Mouse (Mus musculus) cerebellum, adult 18-20 months (tissue): ENCODE data around the gene Slc5a4b.
"Not testable (repeated sequence)": the region's sequence is repeated elsewhere in the genome, so short reads cannot be mapped to it uniquely, and the experiment has no call there.

Experiments used
- DNase-seq, 2 experiments: peaks; one replicate each; pipeline ENCODE4 v3.0.0; 2021

Slc5a4b gene

DNA sequence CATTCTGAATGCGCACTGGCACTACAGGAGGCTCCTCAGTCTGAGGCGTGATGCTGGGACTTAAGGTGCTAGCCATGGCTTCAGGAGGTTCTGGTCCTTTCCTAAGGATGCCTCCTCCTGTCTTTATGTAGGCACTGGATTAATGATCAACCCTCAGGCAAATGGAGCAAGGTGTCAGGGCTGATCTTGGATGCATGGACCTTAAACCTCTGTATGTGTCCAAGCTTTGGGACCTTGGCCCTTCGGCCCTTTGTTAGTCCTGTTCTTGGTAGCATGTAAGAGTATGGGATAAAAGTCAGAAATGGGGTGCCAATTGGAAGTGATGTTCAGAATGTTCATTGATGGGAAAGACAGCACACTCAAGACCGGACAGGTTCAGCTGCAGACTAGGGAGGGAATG, at the start of gene Slc5a4b:
Slc5a4b (minus strand) TSS at position 101 of the 400 bp plus-strand sequence.
- DNase-seq, result no peak

DNA sequence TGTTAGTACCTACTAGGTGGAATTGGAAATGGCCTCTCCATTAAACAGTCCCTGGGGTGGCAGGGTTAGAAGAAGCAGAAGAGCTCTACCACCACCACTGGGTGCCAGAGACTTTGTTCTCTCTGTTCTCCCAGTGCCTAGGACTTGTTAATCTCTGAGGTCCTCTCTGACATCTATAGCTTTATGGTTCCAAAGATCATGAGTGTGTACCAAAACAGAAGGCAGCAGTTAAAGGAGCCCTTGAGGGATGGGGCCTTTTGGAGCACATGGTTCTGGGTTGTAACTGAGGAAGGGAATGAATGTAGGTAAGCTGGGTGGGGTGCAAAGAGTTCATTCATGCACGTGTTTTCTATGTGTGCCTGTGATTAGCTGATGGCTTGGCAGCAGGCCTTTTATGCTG, 47.2 kb upstream of the Slc5a4b start:
- no peak for DNase-seq

DNA sequence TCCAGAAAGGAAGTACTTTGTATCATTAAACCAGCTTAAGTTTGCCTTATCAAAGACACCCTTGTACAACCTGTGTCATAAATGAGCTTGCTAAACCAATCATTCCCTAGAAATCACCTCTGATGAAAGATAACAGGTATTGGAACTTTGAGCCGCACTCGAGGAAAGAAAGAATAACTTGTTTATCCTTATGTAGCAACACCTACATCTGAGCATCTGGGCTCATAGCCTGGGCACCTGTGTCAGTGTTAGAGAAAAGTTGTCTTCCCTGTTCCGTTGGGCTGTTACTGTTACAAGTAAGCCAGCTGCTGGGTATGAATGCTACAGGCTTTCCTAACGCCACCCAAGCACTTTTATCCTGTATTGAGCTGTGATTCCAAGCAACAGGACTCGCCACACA, 46.8 kb upstream of the Slc5a4b start:
- no peak for DNase-seq

DNA sequence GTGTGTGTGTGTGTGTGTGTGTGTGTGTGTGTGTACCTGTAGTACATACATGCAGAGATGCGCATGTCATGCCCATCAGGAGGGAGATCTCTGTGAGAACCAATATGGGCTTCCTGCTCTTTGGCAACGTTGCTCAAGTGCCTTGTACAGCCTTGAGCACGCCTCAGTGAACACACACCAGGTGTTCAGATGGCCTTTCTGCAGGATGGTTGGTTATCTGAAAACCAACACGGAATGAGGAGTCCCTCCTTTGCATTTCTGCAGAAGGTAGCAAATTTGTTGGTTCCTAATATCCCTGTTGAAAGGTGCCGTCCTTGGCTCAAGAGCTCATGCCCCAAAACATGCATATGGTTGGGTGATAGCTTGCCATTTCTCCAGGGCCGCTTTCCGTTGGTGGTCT, 45.1 kb upstream of the Slc5a4b start:
- DNase-seq, result peak in 1 of 2 experiments; percentile 2

DNA sequence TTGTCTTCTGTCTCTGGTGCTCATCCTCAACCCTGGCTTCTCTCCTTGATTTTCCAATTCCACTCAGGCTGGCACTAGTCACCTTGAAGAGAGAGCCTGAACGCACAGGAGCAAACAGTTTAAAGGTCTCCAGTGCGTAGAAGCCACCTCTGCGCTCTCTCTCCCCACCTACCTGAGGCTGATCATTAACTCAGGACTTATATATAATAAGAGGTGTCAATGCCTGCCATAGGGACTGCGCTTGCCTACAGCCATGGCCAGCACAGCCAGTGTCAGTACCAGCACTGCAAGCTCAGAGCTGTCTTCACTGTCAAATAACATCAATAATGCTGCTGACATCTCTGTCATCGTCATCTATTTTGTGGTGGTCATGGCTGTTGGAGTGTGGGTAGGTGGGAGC, 36.5 kb upstream of the Slc5a4b start, which contains the start of gene Slc5a4a:
Slc5a4a (plus strand) TSS at position 174 of the 400 bp plus-strand sequence.
- no peak for DNase-seq

DNA sequence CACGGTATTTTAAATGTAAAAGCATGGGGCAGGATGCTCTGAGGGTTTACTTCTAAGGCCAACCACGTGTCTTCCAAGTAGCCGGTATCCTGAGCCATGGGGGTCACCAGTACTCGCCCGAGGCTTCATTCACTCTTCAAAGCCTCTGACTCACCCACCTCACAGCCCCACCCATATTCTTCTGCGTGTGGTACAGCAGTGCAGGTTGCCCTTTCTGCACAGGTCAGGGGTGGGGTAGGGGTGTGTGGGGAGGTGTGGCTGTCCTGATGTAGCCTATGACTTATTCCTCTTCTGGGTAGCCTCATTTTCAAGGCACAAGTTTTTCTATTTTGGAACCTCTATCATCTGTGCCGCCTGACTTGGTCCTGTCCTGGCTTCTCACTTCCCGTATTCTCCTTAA, 36.1 kb upstream of the Slc5a4b start:
- no peak for DNase-seq

DNA sequence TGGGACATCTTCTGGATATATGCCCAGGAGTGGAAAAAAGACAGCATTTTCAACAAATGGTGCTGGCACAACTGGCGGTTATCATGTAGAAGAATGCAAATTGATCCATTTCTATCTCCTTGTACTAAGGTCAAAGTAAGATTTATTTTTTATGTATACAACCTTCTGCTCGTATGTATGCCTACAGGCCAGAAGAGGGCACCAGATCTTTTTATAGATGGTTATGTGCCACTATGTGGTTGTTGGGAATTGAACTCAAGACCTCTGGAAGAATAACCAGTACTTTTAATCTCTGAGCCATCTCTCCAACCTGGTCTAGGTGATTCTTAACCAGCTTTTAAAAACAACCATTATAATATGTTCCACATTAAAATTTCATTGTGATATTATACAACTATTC, 25.6 kb upstream of the Slc5a4b start:
- DNase-seq, result no peak

DNA sequence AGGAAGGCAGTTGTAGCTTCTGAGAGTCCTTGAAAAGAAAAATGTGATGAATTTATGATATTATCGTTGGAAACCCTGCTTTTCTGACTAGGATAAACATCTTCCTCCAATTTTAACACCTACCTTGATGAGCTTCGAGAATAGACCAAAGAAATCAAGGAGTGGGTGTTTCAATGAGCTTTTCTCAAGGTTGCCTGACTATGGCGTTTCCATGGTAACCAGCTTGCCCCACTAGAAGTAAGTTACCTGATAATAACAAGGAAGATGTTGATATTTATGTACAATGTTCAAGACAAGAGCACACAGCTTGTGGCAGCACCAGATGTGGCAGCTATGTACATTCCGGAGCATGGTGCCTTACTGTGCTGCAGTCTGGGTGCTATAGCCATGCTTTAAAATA, 21.7 kb upstream of the Slc5a4b start:
- DNase-seq, result no peak

DNA sequence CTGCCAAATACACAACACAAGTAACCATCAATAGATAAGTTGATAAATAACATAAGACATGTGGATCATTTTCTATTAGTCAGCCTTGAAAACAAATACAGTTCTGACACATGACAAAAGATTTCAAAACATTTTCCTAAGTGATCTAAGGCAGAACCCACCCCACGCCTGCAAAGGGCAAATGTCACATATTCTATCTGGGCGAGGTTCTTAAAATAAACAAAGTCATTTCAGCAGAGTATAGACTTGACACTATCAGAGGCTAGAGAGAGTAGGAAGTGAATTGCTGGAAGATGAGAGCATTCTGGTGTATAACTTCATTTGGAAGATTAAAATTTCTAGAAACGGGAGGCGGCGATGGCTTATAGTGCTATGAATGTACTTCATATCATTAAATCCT, 10.7 kb upstream of the Slc5a4b start:
- DNase-seq, result no peak

DNA sequence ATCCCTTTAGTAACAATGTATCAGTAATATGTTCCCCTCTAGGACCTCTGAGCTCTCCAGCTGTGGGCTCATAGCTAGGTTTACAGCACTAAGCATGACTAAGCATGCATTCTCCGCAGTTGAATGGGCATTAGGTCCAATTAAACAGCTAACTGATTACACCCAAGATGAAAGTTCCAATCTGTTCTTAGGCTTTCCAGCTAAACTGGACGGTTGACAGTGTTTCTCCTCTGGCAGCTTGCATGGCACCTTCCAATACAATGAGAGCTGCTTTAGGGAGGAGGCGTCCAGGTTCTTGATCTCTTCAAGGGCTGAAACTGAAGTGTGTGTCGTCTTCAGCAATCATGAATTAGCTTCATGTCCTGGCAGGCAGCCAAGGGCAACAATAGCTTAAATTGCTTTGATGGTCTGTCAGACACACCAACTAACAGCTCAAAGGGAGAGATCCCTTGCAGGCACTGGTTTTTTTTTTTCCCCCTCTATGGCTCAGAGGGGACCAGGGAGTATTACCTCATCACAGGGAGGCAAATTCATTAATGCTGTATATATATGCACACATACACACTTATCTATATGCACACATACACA, 9.5 kb upstream of the Slc5a4b start:
- DNase-seq, result no peak

DNA sequence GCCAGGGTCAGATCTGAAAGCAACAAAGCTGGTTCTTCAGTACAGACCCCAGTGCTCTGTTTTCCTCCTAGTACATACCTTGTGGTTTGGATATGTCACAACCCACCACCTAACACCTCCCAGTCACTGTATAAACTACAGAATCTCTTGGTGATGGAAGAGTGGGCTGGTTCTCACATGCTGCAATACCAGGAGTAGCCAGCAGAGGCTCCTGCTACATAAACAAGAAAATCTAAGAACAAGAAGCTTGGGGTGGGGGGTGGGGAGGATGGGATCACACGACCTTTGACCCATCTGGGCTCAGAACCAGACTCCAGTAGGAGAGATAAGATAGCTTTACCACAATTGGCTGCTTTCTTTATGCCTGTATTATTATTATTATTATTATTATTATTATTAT, 8.0 kb upstream of the Slc5a4b start:
- DNase-seq, result peak in 1 of 2 experiments; percentile 5

DNA sequence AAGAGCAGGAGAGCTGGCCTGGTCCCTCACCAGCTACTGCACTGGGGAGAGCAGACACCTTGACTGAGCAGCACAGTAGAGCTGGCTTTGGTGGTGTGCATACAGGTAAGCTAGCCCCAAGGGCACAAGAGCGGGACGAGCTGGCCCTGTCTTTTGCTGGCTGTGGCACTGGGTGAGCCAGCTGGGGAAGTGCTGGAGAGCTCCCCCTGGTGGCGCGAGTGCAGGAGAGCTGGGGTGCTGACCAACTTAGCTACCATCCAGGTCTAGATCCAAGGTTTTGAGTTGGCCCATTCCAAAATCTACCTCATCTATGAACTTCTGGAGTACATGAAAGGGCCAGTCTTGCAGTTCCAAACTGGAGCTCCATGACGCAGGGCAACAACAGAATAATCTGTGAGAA, 7.2 kb upstream of the Slc5a4b start:
- DNase-seq, result peak; percentile 41 to 59

DNA sequence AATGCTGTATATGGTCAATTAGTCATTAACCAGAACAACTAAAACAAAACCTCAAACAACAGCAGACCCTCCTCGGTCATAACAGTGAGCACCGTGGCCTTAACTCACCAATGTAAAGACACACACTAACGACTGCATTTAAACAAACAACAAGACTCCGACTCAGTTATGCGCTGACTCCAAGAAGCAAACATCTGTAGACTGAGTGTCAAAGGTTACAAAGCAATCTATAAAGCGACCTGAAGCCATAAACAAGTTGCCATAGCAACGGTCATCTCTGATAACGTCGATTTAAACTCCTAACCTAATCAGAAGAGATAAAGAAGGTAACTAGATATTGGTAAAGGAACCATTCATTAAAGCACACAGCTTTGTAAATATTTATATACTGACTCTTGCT, 13.4 kb downstream of the Slc5a4b start:
- DNase-seq, result no peak

DNA sequence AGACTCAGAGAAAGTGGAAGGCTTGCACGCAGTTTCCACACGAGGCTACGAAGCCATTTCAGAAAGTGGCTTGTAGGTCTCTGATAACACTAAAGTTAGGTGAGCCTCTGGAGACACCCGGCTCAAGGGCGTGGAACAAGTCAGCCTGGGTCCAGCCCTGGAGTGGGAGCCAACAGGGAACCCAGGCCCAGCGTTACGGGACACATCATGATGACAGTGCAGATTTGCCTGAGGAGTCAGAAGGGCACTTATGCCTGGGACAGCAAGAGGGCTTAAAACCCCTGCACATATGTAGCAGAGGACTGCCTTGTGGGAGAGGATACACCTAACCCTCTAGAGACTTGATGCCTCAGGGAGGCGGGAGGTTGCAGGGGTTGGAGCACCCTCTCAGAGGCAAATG, 14.2 kb downstream of the Slc5a4b start:
- DNase-seq, result no peak

DNA sequence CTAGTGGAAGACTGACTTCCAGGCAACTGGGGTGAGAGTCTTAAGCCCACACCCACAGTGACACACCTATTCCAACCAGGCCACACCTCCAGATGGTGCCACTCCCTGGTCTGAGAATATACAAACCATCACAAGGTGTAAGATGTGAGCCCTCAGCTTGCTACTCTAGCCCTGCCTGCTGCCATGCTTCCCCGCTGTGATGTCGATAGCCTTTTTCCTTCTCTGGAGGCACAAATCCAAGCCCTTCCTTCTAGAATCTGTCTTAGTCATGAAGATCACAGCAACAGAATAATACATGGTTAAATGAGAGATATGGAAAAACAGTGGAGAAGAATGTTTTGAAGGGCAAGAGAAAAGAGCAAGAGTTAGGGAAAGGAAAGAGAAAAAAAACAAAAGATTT, 33.8 kb downstream of the Slc5a4b start:
- DNase-seq, result not testable (repeated sequence)

DNA sequence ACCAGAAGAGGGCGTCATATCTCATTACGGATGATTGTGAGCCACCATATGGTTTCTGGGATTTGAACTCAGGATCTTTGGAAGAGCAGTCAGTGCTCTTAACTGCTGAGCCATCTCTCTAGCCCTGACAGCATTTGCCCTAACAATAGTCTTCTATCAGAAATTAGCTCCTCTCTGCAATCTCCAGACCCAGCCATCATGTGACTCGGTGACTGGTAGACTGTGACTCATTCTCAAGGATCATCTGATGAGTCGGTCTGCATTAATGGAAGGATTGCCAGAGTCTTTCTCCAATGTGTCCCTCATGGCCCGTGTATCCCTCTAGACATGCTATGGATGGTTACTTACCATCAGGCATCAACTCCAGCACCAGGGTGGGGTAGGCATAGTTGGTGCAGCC, 38.7 kb downstream of the Slc5a4b start:
- not testable (repeated sequence) for DNase-seq

DNA sequence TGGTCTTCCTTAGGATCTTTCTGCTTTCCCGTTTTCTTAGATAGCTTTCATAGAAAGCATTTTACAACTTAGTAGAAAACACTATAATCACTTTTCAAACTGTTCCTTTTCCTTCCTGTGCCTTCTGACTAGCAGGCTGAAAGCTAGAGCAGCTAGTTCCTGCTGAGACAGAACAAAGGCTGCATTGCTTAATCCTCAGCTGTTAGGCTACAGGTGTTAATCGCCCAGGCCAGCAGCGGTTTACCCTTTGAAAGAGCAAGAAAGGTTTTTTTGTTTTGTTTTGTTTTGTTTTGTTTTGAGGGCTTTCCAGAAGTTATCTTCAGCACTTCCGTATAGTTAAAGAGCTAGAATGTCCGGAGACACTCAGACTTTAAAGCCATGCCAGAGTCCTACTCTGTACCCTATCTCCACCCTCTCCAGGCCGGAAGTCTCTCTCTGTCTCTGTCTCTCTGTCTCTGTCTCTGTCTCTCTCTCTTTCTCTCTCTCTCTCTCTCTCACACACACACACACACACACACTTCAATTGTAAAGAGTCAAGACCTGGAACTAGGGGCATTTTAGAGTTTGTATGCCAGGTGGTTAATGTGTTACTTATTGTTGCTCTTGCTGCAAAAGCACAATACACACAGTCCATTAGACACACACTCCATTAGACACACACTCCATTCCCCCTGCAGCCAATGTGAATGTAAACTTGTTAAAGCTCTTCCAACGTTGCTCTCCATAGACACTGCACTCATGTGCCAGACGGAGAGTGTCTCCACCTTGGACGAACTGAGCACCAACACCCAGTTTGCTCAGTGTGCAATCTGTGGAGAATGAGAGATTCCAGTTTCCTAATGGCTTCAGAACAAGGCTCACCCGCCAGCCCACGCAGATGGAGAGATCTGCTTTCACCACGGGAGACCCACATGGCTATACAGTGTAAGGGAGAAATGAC, 42.8 kb downstream of the Slc5a4b start:
- DNase-seq, result peak; percentile 63 to 69

DNA sequence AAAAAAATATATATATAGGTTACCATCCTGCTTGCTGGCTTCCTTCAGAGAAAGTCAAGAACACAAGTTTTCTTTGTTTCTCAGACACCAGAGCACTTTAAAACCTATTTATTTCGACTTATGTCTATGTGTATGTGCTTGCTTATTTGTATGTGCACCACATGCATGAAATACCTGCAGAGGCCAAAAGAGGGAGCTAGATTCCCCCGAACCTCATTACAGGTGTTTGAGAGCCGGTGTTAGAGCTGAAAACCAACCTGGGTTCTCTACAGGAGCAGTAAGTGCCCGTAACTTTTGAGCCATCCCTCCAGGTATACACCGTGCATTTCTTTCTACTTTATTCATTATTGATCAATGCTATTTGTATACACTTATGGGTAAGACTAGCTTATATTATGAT, 48.3 kb downstream of the Slc5a4b start:
- DNase-seq, result no peak

DNA sequence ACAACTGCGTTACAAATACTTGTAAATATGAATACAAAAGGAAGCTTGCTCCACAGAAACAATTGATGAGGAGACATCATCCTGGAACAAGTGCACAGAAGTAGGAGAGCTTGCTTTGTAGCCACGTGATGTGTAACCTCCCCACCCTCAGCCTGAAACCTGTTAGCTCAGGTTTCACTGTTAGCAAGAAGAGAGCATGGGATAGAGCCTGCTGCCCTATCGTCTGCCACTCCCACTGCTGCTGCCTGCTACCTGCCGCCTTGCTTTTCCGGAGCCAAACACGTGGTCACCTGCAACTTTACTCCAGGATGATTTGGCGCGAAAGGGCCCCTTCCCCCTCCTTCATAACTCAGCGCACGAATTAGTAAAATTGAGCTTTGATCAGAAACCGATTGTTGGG, 58.9 kb downstream of the Slc5a4b start:
- no peak for DNase-seq

DNA sequence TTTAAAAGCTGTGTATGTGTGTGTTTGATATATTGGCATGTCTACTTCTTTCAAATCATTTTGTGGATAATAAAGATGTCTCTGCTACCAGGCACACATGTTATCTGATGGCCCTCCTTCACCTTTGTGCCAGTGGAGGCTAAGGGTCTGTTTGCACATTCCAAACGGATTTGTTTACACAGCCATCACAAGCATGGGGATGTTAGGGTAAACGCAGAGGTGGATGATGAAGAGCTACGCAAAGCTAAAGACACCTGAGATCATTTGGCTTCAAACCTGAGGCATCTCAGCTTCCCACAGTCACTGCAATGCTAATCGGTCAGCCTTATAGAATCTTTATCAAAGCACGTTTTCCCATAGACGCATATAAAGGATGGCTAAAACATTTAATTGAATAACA, 61.8 kb downstream of the Slc5a4b start:
- no peak for DNase-seq

DNA sequence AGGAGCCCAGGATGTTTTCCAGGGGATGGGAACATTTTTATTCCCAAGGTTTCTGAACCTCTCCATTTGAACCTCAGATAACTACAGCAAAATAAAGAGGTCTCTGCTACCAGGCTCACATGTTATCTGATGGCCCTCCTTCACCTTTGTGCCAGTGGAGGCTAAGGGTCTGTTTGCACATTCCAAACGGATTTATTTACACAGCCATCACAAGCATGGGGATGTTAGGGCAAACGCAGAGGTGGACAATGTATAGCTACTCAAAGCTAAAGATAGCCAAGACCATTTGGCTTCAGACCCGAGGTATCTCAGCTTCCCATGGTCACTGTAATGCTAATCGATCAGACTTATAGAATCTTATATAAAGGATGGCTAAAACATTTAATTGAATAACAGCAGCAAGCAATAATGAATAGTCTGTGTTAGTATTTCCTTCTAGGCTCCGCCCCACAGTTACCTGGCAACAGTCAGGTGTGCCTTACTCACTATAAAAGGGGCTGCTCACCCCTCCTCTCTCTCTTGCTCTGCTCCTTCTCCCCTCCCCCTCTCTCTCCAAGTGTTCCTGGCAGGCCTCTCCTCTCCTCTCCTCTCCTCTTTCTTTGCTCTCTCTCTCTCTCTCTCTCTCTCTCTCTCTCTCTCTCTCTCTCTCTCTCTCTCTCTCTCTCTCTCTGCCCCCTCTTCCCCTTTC, 63.4 kb downstream of the Slc5a4b start:
- DNase-seq, result no peak

DNA sequence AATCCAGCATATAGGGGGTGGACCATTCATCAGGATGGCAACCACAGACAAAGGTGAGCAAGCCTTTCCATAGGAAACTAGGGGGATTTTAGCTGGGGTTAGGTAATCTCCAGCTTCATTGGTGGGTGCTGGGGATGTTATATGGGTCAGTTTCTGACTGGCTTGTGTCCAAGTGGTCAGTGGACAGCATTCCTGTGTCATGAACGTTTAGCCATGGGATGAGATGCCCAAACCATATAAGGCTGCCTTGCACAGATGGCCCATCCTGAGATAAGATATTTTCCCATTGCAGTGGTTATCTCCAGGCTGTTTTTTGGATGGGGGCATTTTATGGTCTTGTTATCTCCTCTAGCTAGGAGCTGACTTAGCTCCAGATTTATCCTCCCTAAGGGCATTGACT, 64.0 kb downstream of the Slc5a4b start:
- no peak for DNase-seq

DNA sequence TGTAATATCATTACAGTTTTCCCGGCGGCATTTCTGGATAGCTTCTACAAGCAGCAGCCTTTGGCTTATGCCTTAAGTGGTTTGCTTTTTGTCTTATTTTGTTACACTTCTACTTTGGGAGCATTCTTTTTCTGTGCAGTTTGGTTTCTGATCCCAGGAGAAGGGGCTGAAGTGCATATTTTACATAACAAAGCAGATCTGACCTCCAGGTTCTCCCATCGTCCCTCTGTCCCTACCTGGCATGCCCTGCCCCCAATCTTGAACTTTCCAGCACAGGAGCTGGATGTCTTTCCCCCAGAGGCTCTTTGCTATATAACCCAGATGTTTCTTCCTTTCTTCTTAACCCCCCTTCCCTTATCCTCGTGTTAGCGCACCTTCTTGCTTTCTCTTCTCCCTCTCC, 65.4 kb downstream of the Slc5a4b start:
- no peak for DNase-seq

DNA sequence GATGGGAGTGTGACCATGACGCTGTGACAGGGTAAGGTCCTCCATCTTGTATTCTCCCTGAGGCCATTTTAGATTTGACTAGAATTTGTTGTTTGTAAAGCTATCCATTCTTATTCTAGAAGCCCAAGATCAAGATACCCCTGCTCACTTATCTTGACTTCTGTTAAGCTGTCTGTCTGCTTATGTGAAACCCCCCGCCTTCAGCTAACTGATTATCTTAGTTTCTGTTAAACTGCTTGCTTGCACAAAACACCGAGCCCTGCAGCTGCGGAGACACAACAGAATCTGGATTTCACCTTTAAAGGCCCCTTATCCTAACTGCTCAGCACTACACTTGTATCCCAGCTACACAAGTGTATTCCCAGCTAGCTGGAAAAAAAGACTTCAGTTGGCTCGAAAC, 73.8 kb downstream of the Slc5a4b start:
- DNase-seq, result no peak
